In genomic region chr14:26376652-26377051, GRCm38 (mm10) we compare ENCODE assay signal across 8 mouse cellular contexts.
DNase-seq lines count a peak whose midpoint lies in the region; ATAC-seq and TF ChIP-seq lines count a peak whose summit lies in the region.

No protein-coding gene starts in this region.

- no peaks in the 10 kb centered on the region for H3K79me2 ChIP-seq in liver, adult 2 months (ENCODE audit: control insufficient read depth, insufficient read depth, low read length)

- peak; percentile 22 for DNase-seq in kidney, adult 11 months
- peak; percentile 40 for DNase-seq in adipocyte (ENCODE audit: low spot score)
- peak; percentile 82 for DNase-seq in embryo, embryonic 11 days
- peak; percentile 74 for DNase-seq in induced T-regulatory cell, adult 2 months (ENCODE audit: low read depth)
- peak; percentile 44 for DNase-seq in liver, adult 2 months (ENCODE audit: extremely low read depth, low read depth, low spot score)
- peak; percentile 86 for DNase-seq in retina, postnatal 1 day
- peak; percentile 14 to 55 for DNase-seq in urinary bladder, adult 18-20 months (ENCODE audit: low spot score in 2 of 2)

- TF ChIP-seq POLR2A in liver, adult 2 months (IDR thresholded peaks at IDR 0.05; ENCODE audit: extremely low read depth, insufficient read depth, low read length) = no peak

- H3K4me3 ChIP-seq in kidney, embryonic 15.5 days (replicated peaks) = no peak overlapping the region
- no peak overlapping the region for H3K4me3 ChIP-seq in liver, adult 2 months (ENCODE audit: insufficient read depth, low read depth, low read length)

- H3K36me3 ChIP-seq in kidney, embryonic 15.5 days = no peaks in the 10 kb centered on the region
- H3K36me3 ChIP-seq in liver, adult 2 months (ENCODE audit: control insufficient read depth, insufficient read depth, low read length) = no peaks in the 10 kb centered on the region

- no peak overlapping the region for H3K9ac ChIP-seq in kidney, embryonic 15.5 days
- no peak overlapping the region for H3K9ac ChIP-seq in liver, adult 2 months (ENCODE audit: low read depth, low read length)

- no peak for ATAC-seq in kidney, embryonic 15.5 days (replicated peaks; ENCODE audit: low FRiP score)

- no peak overlapping the region for H3K4me2 ChIP-seq in kidney, embryonic 15.5 days

- no peaks in the 10 kb centered on the region for H3K9me3 ChIP-seq in kidney, embryonic 15.5 days (replicated peaks)

- no peaks in the 10 kb centered on the region for H3K27me3 ChIP-seq in kidney, embryonic 15.5 days
- H3K27me3 ChIP-seq in liver, adult 2 months (ENCODE audit: control insufficient read depth, insufficient read depth, low read length) = no peaks in the 10 kb centered on the region

- no peak overlapping the region for H3K27ac ChIP-seq in kidney, embryonic 15.5 days
- H3K27ac ChIP-seq in liver, adult 2 months (replicated peaks; ENCODE audit: insufficient read depth, low read depth, low read length) = no peak overlapping the region

- H3K4me1 ChIP-seq in kidney, embryonic 15.5 days = no peaks in the 10 kb centered on the region
- H3K4me1 ChIP-seq in liver, adult 2 months (ENCODE audit: control insufficient read depth, insufficient read depth, low read length) = no peaks in the 10 kb centered on the region

- 8% methylated on average over 2 of the region's 2 CpGs for WGBS in kidney, embryonic 15.5 days
- 4% methylated on average over 2 of the region's 2 CpGs for WGBS in liver, adult 2 months

- TF ChIP-seq CTCF in liver, adult 2 months (IDR thresholded peaks at IDR 0.05; ENCODE audit: low read depth, low read length) = peak; percentile 64; the same call in 1 of the 2 replicates

Comparison
In these comparisons a context has a peak if more than half of its experiments do, and no peak if none do; other contexts are left out.
1. DNase-seq: peak in every context shown above with its lines; median percentile 86 in retina, postnatal 1 day; 82 in embryo, embryonic 11 days; 74 in induced T-regulatory cell, adult 2 months; 44 in liver, adult 2 months; 40 in adipocyte; 34 in urinary bladder, adult 18-20 months; 22 in kidney, adult 11 months.